Mouse (Mus musculus) heart, postnatal 0 days (tissue): Measurements from ENCODE around the gene Ccdc151. TPM values are rescaled to one million over a fixed set of nuclear protein-coding genes. Genes with fewer than 3 reads are reported as not detected.

ENCODE experiments used
- ATAC-seq: fragments of 200-750 bp; cut with Nextera tagmentation; 2 replicates; pipeline ENCODE4 v1.8.0; 2017; ENCODE audit warnings: low read depth, moderate number of reproducible peaks, moderate library complexity; ENCODE audit not compliant: insufficient read depth
- DNase-seq: peaks from one replicate; pipeline ENCODE4 v3.0.0-alpha.2; 2016; ENCODE audit warnings: low spot score
- H3K27ac ChIP-seq: fragments of 300-500 bp; sonication (generic); 2 replicates; pipeline ENCODE4 v1.5.1; 2014; ENCODE audit warnings: low read depth, mild to moderate bottlenecking
- H3K27me3 ChIP-seq: fragments of 300-500 bp; sonication (generic); 2 replicates; pipeline ENCODE4 v1.6.1; 2014; ENCODE audit warnings: low read length, mixed read lengths; ENCODE audit not compliant: control insufficient read depth, insufficient read depth
- H3K36me3 ChIP-seq: fragments of 300-500 bp; sonication (generic); replicated peaks from 2 replicates; pipeline ENCODE4 v1.6.1; 2014; ENCODE audit warnings: low read length, mixed read lengths; ENCODE audit not compliant: control insufficient read depth, insufficient read depth
- H3K4me1 ChIP-seq: fragments of 300-500 bp; sonication (generic); 2 replicates; pipeline ENCODE4 v1.6.1; 2014; ENCODE audit warnings: antibody characterized with exemption; ENCODE audit not compliant: control insufficient read depth, insufficient read depth
- H3K4me2 ChIP-seq: fragments of 300-500 bp; sonication (generic); 2 replicates; pipeline ENCODE4 v1.6.1; 2014; ENCODE audit warnings: low read depth, mild to moderate bottlenecking, low read length, moderate library complexity
- H3K4me3 ChIP-seq: fragments of 300-500 bp; sonication (generic); 2 replicates; pipeline ENCODE4 v1.5.1; 2014; ENCODE audit warnings: low read depth, low read length
- H3K9ac ChIP-seq: fragments of 300-500 bp; sonication (generic); replicated peaks from 2 replicates; pipeline ENCODE4 v1.6.1; 2014; ENCODE audit warnings: low read depth, low read length, mixed read lengths
- H3K9me3 ChIP-seq: fragments of 300-500 bp; sonication (generic); replicated peaks from 2 replicates; pipeline ENCODE4 v1.6.1; 2016; ENCODE audit warnings: low read length; ENCODE audit not compliant: control insufficient read depth
- CTCF ChIP-seq: IDR thresholded peaks from 2 replicates; pipeline ENCODE4 v1.5.1; 2016; ENCODE audit warnings: antibody characterized with exemption, control low read depth, low read depth
- EP300 ChIP-seq: IDR thresholded peaks from 2 replicates; pipeline ENCODE4 v1.6.1; 2016; ENCODE audit warnings: antibody characterized with exemption, low read depth
- WGBS: fragments of 180-500 bp; shearing (Covaris S2); extraction: QIAGEN DNeasy Blood & Tissue Kit; methylation state at CpG from one replicate; pipeline ENCODE4 v1.1.7; 2014; 5-methylcytosine and 5-hydroxymethylcytosine counted together
- polyA plus RNA-seq: library from polyadenylated mRNA; unstranded; fragments of >200 nt; fragmentation: Nextera tagmentation; extraction: Ambion mirVana; gene quantifications from 2 replicates; pipeline ENCODE4 v1.2.1, GENCODE M21; 2015
- total RNA-seq: library from RNA; depleted of rRNA; stranded (reverse); fragments of >200 nt; gene quantifications from 2 replicates; pipeline ENCODE4 v1.2.3, GENCODE M21; 2014; ENCODE audit warnings: low replicate concordance

The Ccdc151 gene
- total and polyA plus RNA-seq, 2 experiments from 2014 or later = 0.12 TPM; not detected in 1

GRCm38 (mm10) chr9:22016245-22016644 is 13.8 kb upstream of the Ccdc151 start:
- ATAC-seq (no peak), DNase-seq (no peak)
- Histone ChIP-seq H3K4me1 (no peaks in the 10 kb centered on the region), H3K9ac (no peak overlapping the region), H3K4me3 (no peak overlapping the region), H3K27me3 (no peaks in the 10 kb centered on the region), H3K9me3 (no peaks in the 10 kb centered on the region), H3K4me2 (no peak overlapping the region), H3K27ac (no peak overlapping the region), H3K36me3 (peaks cover 34% of the 10 kb centered on the region)
- 68% methylated on average over 10 of the region's 10 CpGs for WGBS
- no peak for TF ChIP-seq CTCF
- no peak for TF ChIP-seq EP300

GRCm38 (mm10) chr9:22012731-22013130 is 10.3 kb upstream of the Ccdc151 start:
- WGBS = 88% methylated on average over 13 of the region's 13 CpGs
- H3K36me3 ChIP-seq = peaks cover 69% of the 10 kb centered on the region

GRCm38 (mm10) chr9:22011055-22011454 is 8.6 kb upstream of the Ccdc151 start:
- no peaks in the 10 kb centered on the region for H3K9me3 ChIP-seq
- 77% methylated on average over 5 of the region's 5 CpGs for WGBS
- H3K4me3 ChIP-seq = no peak overlapping the region
- H3K9ac ChIP-seq = no peak overlapping the region
- ATAC-seq = peak; percentile 45
- DNase-seq = no peak
- H3K27ac ChIP-seq = no peak overlapping the region
- no peaks in the 10 kb centered on the region for H3K4me1 ChIP-seq
- no peak for TF ChIP-seq CTCF
- TF ChIP-seq EP300 = no peak
- H3K36me3 ChIP-seq = peaks cover 86% of the 10 kb centered on the region
- H3K27me3 ChIP-seq = no peaks in the 10 kb centered on the region
- no peak overlapping the region for H3K4me2 ChIP-seq

More at GRCm38 (mm10) chr9:22012731-22013130, 10.3 kb upstream of the Ccdc151 start:
- Histone ChIP-seq H3K4me2 (no peak overlapping the region), H3K27ac (no peak overlapping the region), H3K9me3 (no peaks in the 10 kb centered on the region), H3K4me3 (no peak overlapping the region), H3K27me3 (no peaks in the 10 kb centered on the region), H3K4me1 (no peaks in the 10 kb centered on the region), H3K9ac (no peak overlapping the region)
- DNase-seq (no peak), ATAC-seq (no peak)
- no peak for TF ChIP-seq EP300
- TF ChIP-seq CTCF = no peak

GRCm38 (mm10) chr9:22004546-22004945 is 2.1 kb upstream of the Ccdc151 start:
- Histone ChIP-seq H3K4me1 (peaks cover 10% of the 10 kb centered on the region), H3K27ac (no peak overlapping the region), H3K9me3 (no peaks in the 10 kb centered on the region), H3K4me3 (no peak overlapping the region), H3K27me3 (0 out of 2 replicates have a peak, but pooled peaks cover 8% of the 10 kb centered on the region), H3K9ac (no peak overlapping the region), H3K4me2 (no peak overlapping the region), H3K36me3 (peaks cover 53% of the 10 kb centered on the region)
- 92% methylated on average over 12 of the region's 12 CpGs for WGBS
- DNase-seq (no peak), ATAC-seq (no peak)
- TF ChIP-seq EP300 = no peak

GRCm38 (mm10) chr9:22003163-22003554 is 725 bp upstream of the Ccdc151 start:
- no peak for TF ChIP-seq CTCF
- no peak for TF ChIP-seq EP300
- DNase-seq = peak; percentile 42
- peak overlapping the region; percentile 76 for H3K4me2 ChIP-seq
- peak overlapping the region; percentile 67 for H3K4me3 ChIP-seq
- peaks cover 10% of the 10 kb centered on the region for H3K4me1 ChIP-seq
- H3K36me3 ChIP-seq = peaks cover 40% of the 10 kb centered on the region
- ATAC-seq = no peak
- H3K9me3 ChIP-seq = no peaks in the 10 kb centered on the region
- H3K9ac ChIP-seq = peak overlapping the region; percentile 49
- 0 out of 2 replicates have a peak, but pooled peaks cover 8% of the 10 kb centered on the region for H3K27me3 ChIP-seq
- H3K27ac ChIP-seq = peak overlapping the region; percentile 57
- WGBS = under 1% methylated on average over 18 of the region's 18 CpGs

- Histone ChIP-seq H3K36me3 (peaks cover 24% of the 10 kb centered on the region), H3K4me3 (no peak overlapping the region), H3K4me2 (no peak overlapping the region), H3K9ac (no peak overlapping the region), H3K27ac (no peak overlapping the region), H3K9me3 (no peaks in the 10 kb centered on the region), H3K27me3 (peaks cover 8% of the 10 kb centered on the region; the same call in 1 of the 2 replicates), H3K4me1 (peaks cover 10% of the 10 kb centered on the region)
- no peak for TF ChIP-seq CTCF
- no peak for TF ChIP-seq EP300
- ATAC-seq (no peak), DNase-seq (no peak)
- 83% methylated on average over 4 of the region's 4 CpGs for WGBS
Measured at GRCm38 (mm10) chr9:22001633-22002032, 801 bp downstream of the Ccdc151 start.
